Mouse (Mus musculus) heart, embryonic 13.5 days (tissue): ENCODE results near the gene Cela1. TPM values are rescaled to one million over a fixed set of nuclear protein-coding genes. Genes with fewer than 3 reads are reported as not detected.

Source experiments
- ATAC-seq: fragments of 200-750 bp; cut with Nextera tagmentation; 2 replicates; pipeline ENCODE4 v1.8.0; 2017; ENCODE audit warnings: moderate TSS enrichment; ENCODE audit not compliant: insufficient number of reproducible peaks, low FRiP score, low TSS enrichment; ENCODE audit errors: extremely low read depth
- H3K27ac ChIP-seq: fragments of 300-500 bp; sonication (generic); replicated peaks from 2 replicates; pipeline ENCODE4 v1.5.1; 2015; ENCODE audit warnings: moderate library complexity, mild to moderate bottlenecking, inconsistent platforms
- H3K27me3 ChIP-seq: fragments of 300-500 bp; sonication (generic); replicated peaks from 2 replicates; pipeline ENCODE4 v1.6.1; 2015; ENCODE audit warnings: mild to moderate bottlenecking, inconsistent platforms
- H3K36me3 ChIP-seq: fragments of 300-500 bp; sonication (generic); 2 replicates; pipeline ENCODE4 v1.6.1; 2015; ENCODE audit warnings: mild to moderate bottlenecking, inconsistent platforms
- H3K4me1 ChIP-seq: fragments of 300-500 bp; sonication (generic); 2 replicates; pipeline ENCODE4 v1.6.1; 2015; ENCODE audit warnings: inconsistent platforms
- H3K4me2 ChIP-seq: fragments of 300-500 bp; sonication (generic); 2 replicates; pipeline ENCODE4 v1.6.1; 2015; ENCODE audit warnings: inconsistent platforms, mild to moderate bottlenecking, moderate library complexity
- H3K4me3 ChIP-seq: fragments of 300-500 bp; sonication (generic); 2 replicates; pipeline ENCODE4 v1.5.1; 2015; ENCODE audit warnings: moderate library complexity, mild to moderate bottlenecking, inconsistent platforms
- H3K9ac ChIP-seq: fragments of 300-500 bp; sonication (generic); 2 replicates; pipeline ENCODE4 v1.6.1; 2015; ENCODE audit warnings: inconsistent platforms, mild to moderate bottlenecking, moderate library complexity
- H3K9me3 ChIP-seq: fragments of 300-500 bp; sonication (generic); 2 replicates; pipeline ENCODE4 v1.6.1; 2016; ENCODE audit warnings: inconsistent platforms
- WGBS: fragments of 180-500 bp; shearing (Covaris S2); methylation state at CpG from one replicate; pipeline ENCODE4 v1.1.7; 2015; ENCODE audit warnings: mixed read lengths; 5-methylcytosine and 5-hydroxymethylcytosine counted together
- polyA plus RNA-seq: library from polyadenylated mRNA; unstranded; fragments of >200 nt; fragmentation: Nextera tagmentation; extraction: Ambion mirVana; gene quantifications from 2 replicates; pipeline ENCODE4 v1.2.1, GENCODE M21; 2015

Cela1 gene
- polyA plus RNA-seq, 1 experiment from 2014 or later: 1.7 TPM

DNA sequence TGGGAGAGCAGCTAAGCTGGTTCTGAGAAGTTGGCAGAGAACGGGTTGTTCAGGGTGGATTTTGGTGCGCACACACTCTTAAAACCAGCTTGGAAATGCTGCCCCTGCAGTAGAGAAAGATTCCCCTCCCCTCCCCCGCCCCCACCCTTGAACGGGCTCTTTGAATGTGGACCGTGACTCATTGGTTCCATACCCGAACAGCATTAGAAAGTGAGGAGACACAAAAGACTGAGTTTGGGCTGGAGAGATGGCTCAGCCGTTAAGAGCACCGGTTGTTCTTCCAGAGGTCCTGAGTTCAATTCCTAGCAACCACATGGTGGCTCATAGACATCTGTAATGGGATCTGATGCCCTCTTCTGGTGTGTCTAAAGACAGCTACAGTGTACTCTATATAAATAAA, 17.7 kb downstream of the Cela1 start:
- Histone ChIP-seq H3K9ac (no peak overlapping the region), H3K4me3 (no peak overlapping the region), H3K4me1 (peaks cover 47% of the 10 kb centered on the region), H3K27ac (no peak overlapping the region), H3K9me3 (no peaks in the 10 kb centered on the region), H3K4me2 (no peak overlapping the region), H3K27me3 (no peaks in the 10 kb centered on the region), H3K36me3 (no peaks in the 10 kb centered on the region)
- WGBS: 71% methylated on average over 8 of the region's 8 CpGs
- ATAC-seq: no peak

GRCm38 (mm10) chr15:100669337-100669736, 18.4 kb downstream of the Cela1 start, which contains the start of gene Bin2:
Bin2 (minus strand) TSS chr15:100669553.
- no peak within 1 kb of the TSS for H3K9ac ChIP-seq
- H3K4me2 ChIP-seq: no peak within 1 kb of the TSS
- H3K27ac ChIP-seq: no peak within 1 kb of the TSS
- no peak for ATAC-seq
- H3K9me3 ChIP-seq: no peaks in the 10 kb centered on the region
- H3K4me3 ChIP-seq: no peak within 1 kb of the TSS; the same call in 1 of the 2 replicates
- H3K36me3 ChIP-seq: no peaks in the 10 kb centered on the region
- WGBS: 77% methylated on average over 19 of the region's 20 CpGs
- H3K27me3 ChIP-seq: no peaks in the 10 kb centered on the region
- peaks cover 41% of the 10 kb centered on the region for H3K4me1 ChIP-seq

DNA sequence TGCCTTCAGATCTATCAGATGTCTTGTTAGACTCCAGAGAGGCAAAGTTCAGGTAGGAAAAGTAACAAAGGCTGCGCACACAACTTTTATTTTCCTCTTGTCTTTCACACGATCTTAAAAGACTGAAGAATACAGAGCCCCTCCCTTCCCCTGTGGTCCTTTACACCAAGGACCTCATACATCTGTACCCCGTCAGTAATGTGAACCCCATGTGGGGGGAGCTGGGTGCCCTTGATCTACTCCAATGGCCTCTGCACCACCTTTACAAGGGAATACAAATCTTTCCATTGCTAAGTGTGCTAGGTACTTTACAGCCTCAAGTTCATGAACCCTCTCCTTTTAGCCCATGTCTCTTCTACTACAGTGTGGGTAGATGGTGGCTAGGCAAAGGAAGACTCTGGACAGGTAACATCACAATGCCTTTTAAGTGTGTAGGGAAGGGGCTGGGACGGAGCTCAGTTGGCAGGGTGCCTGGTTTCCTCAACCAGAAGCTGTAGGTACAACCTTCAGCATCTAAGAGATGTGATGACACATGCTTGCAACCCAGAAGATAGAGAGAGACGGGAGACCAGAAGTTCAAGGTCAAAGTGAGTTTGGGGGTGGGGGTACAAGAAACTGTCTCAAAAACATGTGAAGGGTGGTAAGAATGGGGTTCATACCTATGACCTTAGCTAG, 19.7 kb downstream of the Cela1 start:
- no peak for ATAC-seq
- Histone ChIP-seq H3K27me3 (no peaks in the 10 kb centered on the region), H3K9ac (no peak overlapping the region), H3K4me1 (peaks cover 28% of the 10 kb centered on the region), H3K36me3 (no peaks in the 10 kb centered on the region), H3K4me2 (no peak overlapping the region), H3K9me3 (no peaks in the 10 kb centered on the region), H3K27ac (no peak overlapping the region), H3K4me3 (no peak overlapping the region)
- 66% methylated on average over 5 of the region's 5 CpGs for WGBS

- Histone ChIP-seq H3K9me3 (no peaks in the 10 kb centered on the region), H3K36me3 (no peaks in the 10 kb centered on the region), H3K4me1 (peaks cover 28% of the 10 kb centered on the region), H3K4me2 (no peak overlapping the region), H3K27me3 (no peaks in the 10 kb centered on the region), H3K9ac (peak overlapping the region; percentile 8; the same call in 1 of the 2 replicates), H3K4me3 (no peak overlapping the region), H3K27ac (peak overlapping the region; percentile 75)
- 48% methylated on average over 6 of the region's 6 CpGs for WGBS
- ATAC-seq: no peak
Measured at GRCm38 (mm10) chr15:100667420-100667819, 20.3 kb downstream of the Cela1 start.

GRCm38 (mm10) chr15:100666851-100667250, 20.9 kb downstream of the Cela1 start:
- H3K9ac ChIP-seq: peak overlapping the region; percentile 8; the same call in 1 of the 2 replicates
- H3K27ac ChIP-seq: peak overlapping the region; percentile 75
- 18% methylated on average over 12 of the region's 12 CpGs for WGBS
- H3K4me1 ChIP-seq: peaks cover 28% of the 10 kb centered on the region
- H3K4me3 ChIP-seq: no peak overlapping the region
- no peaks in the 10 kb centered on the region for H3K9me3 ChIP-seq
- no peak for ATAC-seq
- H3K4me2 ChIP-seq: peak overlapping the region; percentile 29; the same call in 1 of the 2 replicates
- H3K27me3 ChIP-seq: no peaks in the 10 kb centered on the region
- H3K36me3 ChIP-seq: no peaks in the 10 kb centered on the region

DNA sequence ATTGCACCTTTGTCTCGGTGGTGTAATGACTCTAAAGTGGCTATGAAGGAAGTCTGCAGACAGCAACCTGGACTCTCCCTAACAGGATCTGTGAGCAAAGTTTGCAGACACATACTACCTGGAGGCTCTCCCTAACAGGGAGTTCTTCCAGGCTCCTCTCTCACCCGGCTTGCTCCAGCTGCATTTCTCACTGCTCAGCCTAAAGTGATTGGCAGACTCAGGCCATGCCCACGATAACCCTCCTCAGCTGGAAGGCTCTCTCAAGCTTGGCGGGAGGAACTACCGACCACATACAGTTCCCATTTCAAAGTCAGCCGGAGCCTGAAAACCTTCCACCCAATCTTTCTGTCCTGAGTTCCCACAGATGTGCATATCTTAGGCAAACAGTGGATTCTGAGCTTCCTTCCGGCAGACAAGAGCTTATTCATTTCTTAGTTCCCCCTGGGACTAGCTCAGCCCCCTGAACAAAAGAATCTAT, 21.5 kb downstream of the Cela1 start:
- H3K9me3 ChIP-seq: no peaks in the 10 kb centered on the region
- 3% methylated on average over 7 of the region's 7 CpGs for WGBS
- H3K4me1 ChIP-seq: peaks cover 28% of the 10 kb centered on the region
- H3K27me3 ChIP-seq: no peaks in the 10 kb centered on the region
- no peak; the same call in 1 of the 2 replicates for ATAC-seq
- 0 out of 2 replicates have a peak overlapping the region, but pooled peaks have one; percentile 9 for H3K4me3 ChIP-seq
- H3K9ac ChIP-seq: peak overlapping the region; percentile 56; the same call in 1 of the 2 replicates
- no peaks in the 10 kb centered on the region for H3K36me3 ChIP-seq
- peak overlapping the region; percentile 62 for H3K27ac ChIP-seq
- H3K4me2 ChIP-seq: peak overlapping the region; percentile 29

GRCm38 (mm10) chr15:100665411-100666218, 22.1 kb downstream of the Cela1 start:
- no peak overlapping the region for H3K4me3 ChIP-seq
- 29% methylated on average over 9 of the region's 9 CpGs for WGBS
- H3K9ac ChIP-seq: peak overlapping the region; percentile 56; the same call in 1 of the 2 replicates
- H3K27me3 ChIP-seq: no peaks in the 10 kb centered on the region
- peak overlapping the region; percentile 29 for H3K4me2 ChIP-seq
- no peaks in the 10 kb centered on the region for H3K9me3 ChIP-seq
- H3K4me1 ChIP-seq: peaks cover 28% of the 10 kb centered on the region
- ATAC-seq: no peak
- H3K27ac ChIP-seq: peak overlapping the region; percentile 62
- H3K36me3 ChIP-seq: no peaks in the 10 kb centered on the region

DNA sequence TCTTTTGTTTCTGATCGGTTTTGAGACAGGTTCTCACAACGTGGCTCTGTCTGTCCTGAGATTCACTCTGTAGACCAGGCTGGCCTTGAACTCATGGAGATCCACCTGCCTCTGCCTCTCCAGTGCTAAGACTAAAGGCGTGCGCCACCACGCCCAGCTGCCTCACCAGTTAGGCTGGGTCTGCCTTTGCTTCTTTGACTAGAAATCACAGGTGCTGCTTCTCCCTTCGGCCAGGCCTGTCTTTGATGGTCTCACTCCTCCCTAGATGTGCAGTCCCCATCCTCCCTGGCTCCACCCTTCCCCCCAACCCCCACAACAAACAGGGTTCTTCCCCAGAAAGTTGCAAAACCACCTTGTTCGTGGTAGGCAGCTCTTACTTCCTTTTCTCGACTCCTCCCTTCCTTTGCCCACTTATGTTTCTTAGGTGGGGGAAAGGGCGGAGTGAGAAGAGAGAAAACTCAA, 22.9 kb downstream of the Cela1 start:
- 68% methylated on average over 9 of the region's 9 CpGs for WGBS
- ATAC-seq: no peak
- Histone ChIP-seq H3K27me3 (no peaks in the 10 kb centered on the region), H3K27ac (no peak overlapping the region), H3K4me1 (peaks cover 28% of the 10 kb centered on the region), H3K36me3 (no peaks in the 10 kb centered on the region), H3K4me3 (no peak overlapping the region), H3K9ac (no peak overlapping the region), H3K9me3 (no peaks in the 10 kb centered on the region), H3K4me2 (no peak overlapping the region)

- no peak overlapping the region for H3K4me3 ChIP-seq
- H3K27me3 ChIP-seq: no peaks in the 10 kb centered on the region
- no peak overlapping the region for H3K4me2 ChIP-seq
- WGBS: 80% methylated on average over 5 of the region's 5 CpGs
- no peak overlapping the region for H3K27ac ChIP-seq
- ATAC-seq: no peak
- no peaks in the 10 kb centered on the region for H3K36me3 ChIP-seq
- no peaks in the 10 kb centered on the region for H3K9me3 ChIP-seq
- no peak overlapping the region for H3K9ac ChIP-seq
- H3K4me1 ChIP-seq: peaks cover 5% of the 10 kb centered on the region
Measured at GRCm38 (mm10) chr15:100660805-100661204, 26.9 kb downstream of the Cela1 start.

GRCm38 (mm10) chr15:100660306-100660705, 27.4 kb downstream of the Cela1 start:
- H3K9me3 ChIP-seq: no peaks in the 10 kb centered on the region
- 70% methylated on average over 9 of the region's 9 CpGs for WGBS
- H3K4me2 ChIP-seq: no peak overlapping the region
- H3K4me1 ChIP-seq: no peaks in the 10 kb centered on the region
- H3K27ac ChIP-seq: no peak overlapping the region
- H3K9ac ChIP-seq: no peak overlapping the region
- no peaks in the 10 kb centered on the region for H3K27me3 ChIP-seq
- ATAC-seq: no peak
- no peaks in the 10 kb centered on the region for H3K36me3 ChIP-seq
- no peak overlapping the region for H3K4me3 ChIP-seq

DNA sequence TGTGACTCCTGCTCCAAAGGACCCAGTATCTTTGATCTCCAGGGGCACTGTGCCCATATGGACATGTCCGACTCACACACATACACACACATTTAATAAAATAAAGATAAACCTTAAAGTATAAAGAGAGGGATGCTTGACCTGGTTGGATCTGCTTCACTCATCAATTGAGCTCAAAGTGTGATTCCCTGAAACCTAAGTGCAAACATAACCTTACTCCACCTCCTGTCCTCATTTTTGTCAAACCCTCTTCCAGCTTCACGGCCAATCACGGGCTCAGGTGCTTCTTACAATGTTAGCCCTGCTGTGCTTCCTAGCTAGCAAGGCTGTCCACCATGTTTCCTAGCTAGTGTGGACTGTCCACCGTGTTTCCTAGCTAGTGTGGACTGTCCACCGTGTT, 32.5 kb downstream of the Cela1 start:
- Histone ChIP-seq H3K9ac (no peak overlapping the region), H3K4me2 (no peak overlapping the region), H3K27ac (no peak overlapping the region), H3K36me3 (no peaks in the 10 kb centered on the region), H3K4me3 (no peak overlapping the region), H3K4me1 (no peaks in the 10 kb centered on the region), H3K9me3 (no peaks in the 10 kb centered on the region), H3K27me3 (no peaks in the 10 kb centered on the region)
- no peak for ATAC-seq
- 78% methylated on average over 5 of the region's 5 CpGs for WGBS
